Mouse (Mus musculus): Measurements from ENCODE around the gene Rprml.
"Not testable (repeated sequence)": the region's sequence is repeated elsewhere in the genome, so short reads cannot be mapped to it uniquely, and the experiment has no call there.

Gene Rprml

GRCm38 (mm10) chr11:103663119-103663518 lies 13.7 kb downstream of the Rprml start:
- no peak for DNase-seq (ENCODE audit: low spot score)

- no peak for DNase-seq (ENCODE audit: low spot score)
Measured at GRCm38 (mm10) chr11:103665695-103666094, 16.3 kb downstream of the Rprml start.

DNA sequence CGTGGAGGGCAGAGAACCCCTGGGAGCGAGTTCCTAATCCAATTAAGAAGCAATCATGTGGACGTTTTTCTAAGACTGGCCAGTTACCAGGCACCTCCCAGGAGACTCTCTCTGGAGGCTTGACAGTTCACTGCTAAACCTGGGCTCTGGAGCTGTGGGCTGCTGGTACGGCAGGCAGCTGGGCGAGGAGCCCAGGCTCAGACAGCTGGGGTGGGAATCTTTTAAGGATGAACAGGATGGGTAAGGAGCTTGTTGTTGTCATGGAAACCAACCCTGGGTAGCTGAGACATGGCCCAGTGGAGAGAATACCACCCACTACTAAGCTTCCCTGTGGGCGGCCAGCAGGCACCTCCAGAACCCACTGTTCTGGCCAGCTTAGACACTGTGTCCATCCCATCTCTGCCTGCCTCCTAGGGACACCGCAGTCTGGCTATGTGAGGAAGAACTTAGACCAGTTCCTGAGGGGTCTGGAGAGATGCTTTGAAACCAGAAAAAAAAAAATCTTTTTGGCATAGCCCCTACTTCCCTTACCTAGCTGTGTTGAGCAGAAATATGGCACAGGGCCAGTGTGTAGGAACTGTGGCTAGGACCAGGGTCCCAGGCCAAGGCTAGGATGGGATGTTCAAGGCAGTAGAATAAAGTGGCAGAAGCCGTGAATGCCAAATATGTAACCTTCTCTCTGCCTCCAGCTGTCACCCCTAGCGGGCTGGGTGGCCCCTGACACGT lies 17.0 kb downstream of the Rprml start:
- DNase-seq (ENCODE audit: low spot score) = no peak

DNA sequence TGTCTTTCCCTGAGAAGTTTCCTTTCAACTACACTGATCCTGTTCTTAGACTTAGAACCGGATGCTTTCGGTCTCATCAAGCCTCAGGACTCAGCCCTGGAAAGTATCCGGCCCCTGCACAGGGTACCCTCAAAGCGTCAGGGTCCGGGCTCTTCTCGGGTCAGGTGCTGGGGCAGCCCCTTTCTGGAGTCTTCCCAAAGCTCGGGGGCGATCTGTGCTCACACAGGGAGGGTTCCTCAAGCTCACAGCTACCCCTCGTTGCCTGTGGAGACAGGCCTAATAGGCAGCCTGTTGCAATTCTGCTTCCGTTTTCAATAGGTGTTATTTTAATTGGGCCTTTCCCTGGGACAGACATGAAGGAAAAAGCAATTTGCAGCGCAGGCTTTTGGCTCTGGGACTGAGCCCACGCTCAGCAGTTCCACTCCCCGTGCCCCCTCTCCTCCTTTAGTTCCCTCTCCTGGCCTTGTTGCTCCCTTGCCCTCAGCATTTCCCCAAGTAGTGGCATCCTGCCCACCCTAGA lies 17.6 kb downstream of the Rprml start:
- no peak for DNase-seq (ENCODE audit: low spot score)

- peak; percentile 10 for DNase-seq (ENCODE audit: low spot score)
Measured at GRCm38 (mm10) chr11:103675556-103675955, 26.2 kb downstream of the Rprml start.

GRCm38 (mm10) chr11:103677042-103677441 lies 27.7 kb downstream of the Rprml start:
- DNase-seq (ENCODE audit: low spot score) = not testable (repeated sequence)

GRCm38 (mm10) chr11:103683667-103684334 lies 34.4 kb downstream of the Rprml start:
- DNase-seq (ENCODE audit: low spot score) = no peak

DNA sequence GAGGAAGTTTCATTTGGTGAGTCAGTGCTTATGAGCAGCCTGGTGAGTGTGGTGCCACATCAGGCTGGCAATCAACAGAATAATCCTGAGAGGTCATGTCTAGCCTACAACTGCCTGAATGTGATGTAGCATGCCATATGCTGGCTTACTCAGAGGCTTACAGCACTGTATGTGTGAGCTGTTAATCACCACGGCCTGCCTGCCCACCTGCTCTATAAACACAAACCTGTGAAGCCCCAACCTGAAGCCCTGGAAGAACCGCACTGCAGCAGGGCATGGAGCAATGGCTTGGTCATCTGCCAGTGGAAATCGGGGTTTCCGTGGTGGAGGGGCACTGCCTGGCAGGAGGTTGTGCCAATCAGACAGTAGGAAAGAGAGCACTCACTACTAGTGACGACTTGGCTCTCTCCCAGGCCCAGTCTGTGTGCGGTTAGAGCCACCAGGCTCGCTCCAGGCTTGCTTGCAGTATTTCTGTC lies 35.9 kb downstream of the Rprml start:
- no peak for DNase-seq (ENCODE audit: low spot score)

- no peak for DNase-seq (ENCODE audit: low spot score)
Measured at GRCm38 (mm10) chr11:103686706-103687105, 37.3 kb downstream of the Rprml start.

GRCm38 (mm10) chr11:103688271-103688979 lies 39.1 kb downstream of the Rprml start:
- no peak for DNase-seq (ENCODE audit: low spot score)

GRCm38 (mm10) chr11:103688980-103689378 lies 39.6 kb downstream of the Rprml start:
- DNase-seq (ENCODE audit: low spot score) = no peak

GRCm38 (mm10) chr11:103691036-103691435 lies 41.7 kb downstream of the Rprml start:
- no peak for DNase-seq (ENCODE audit: low spot score)

DNA sequence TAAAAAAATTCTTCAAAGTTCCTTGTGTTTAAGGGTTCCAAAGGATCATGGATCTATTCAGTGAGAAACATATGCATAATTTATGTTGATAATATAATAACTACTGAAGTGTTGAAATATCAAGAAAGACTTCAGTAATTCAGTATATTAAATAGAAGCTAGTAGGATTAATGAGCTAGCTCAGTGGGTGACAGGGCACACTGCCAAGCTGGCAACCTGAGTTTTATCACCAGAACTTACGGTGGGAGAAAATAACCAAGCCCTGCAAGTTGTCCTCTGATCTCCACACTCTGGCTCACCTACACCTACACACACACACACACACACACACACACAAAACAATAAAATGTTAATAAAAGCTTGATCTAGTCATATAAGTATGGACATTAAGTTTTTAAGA lies 43.9 kb downstream of the Rprml start:
- no peak for DNase-seq (ENCODE audit: low spot score)

DNA sequence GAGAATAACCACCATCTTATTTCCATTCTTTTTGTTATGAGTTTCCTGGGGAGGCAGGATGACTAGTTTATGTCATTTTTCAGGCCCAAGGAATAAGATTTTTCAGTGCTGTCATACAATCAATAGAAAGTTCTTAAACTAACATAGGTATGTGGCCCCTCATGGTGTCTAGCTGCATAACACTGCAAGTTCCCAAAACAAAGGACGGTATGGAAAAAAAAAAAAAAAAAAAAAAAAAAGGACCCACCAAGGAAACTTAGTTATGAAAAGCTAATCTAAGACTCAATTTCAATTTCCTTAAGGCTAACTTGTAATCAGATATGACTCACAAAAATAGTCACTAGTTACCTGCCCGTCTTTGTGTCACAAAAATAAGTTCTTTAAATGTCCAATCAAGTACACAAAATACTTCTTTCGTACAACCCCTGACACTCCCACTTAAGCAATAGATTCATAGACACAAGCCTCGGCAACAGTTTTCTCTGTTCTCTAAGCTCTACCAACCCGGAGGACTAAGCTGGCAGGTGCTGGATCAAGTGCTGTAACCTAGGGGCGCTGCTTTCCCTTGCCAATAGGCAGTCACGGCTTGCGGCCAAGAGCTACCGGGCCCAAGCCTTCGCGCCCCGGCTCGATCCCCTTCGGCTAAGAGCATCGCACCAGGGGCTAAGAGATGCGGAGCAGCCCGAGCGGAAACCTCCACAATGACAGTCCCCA lies 47.6 kb downstream of the Rprml start:
- DNase-seq (ENCODE audit: low spot score) = no peak

- peak; percentile 88 for DNase-seq (ENCODE audit: low spot score)
Measured at GRCm38 (mm10) chr11:103697565-103698176, 48.3 kb downstream of the Rprml start, which contains the start of gene Gosr2. TSS of gene Gosr2 (minus strand) at chr11:103697898.

GRCm38 (mm10) chr11:103698226-103698625 lies 48.9 kb downstream of the Rprml start:
- DNase-seq (ENCODE audit: low spot score) = no peak
